Mouse (Mus musculus) cerebellum, adult 9-11 months (tissue): ENCODE measurements around the gene Zfp628.
A peak's percentile ranks its signal among the peaks of the same experiment; 100 is the strongest.

Experiments used
- DNase-seq: peaks from one replicate; pipeline ENCODE4 v3.0.0; 2022

Gene Zfp628

GRCm38 (mm10) chr7:4943223-4943815, 28.3 kb downstream of the Zfp628 start:
- DNase-seq, result peak; percentile 96

GRCm38 (mm10) chr7:4947855-4948254, 32.8 kb downstream of the Zfp628 start:
- no peak for DNase-seq

- no peak for DNase-seq
Measured at GRCm38 (mm10) chr7:4948386-4948785, 33.4 kb downstream of the Zfp628 start.

GRCm38 (mm10) chr7:4950561-4951342, 35.7 kb downstream of the Zfp628 start:
- DNase-seq, result no peak

- no peak for DNase-seq
Measured at GRCm38 (mm10) chr7:4953815-4954445, 38.9 kb downstream of the Zfp628 start.

GRCm38 (mm10) chr7:4957361-4957760, 42.3 kb downstream of the Zfp628 start:
- no peak for DNase-seq

GRCm38 (mm10) chr7:4963527-4963926, 48.5 kb downstream of the Zfp628 start:
- no peak for DNase-seq

- peak; percentile 45 for DNase-seq
Measured at GRCm38 (mm10) chr7:4964272-4964671, 49.3 kb downstream of the Zfp628 start, which contains the start of gene Sbk2. TSS of gene Sbk2 (minus strand) at chr7:4964406.

- no peak for DNase-seq
Measured at GRCm38 (mm10) chr7:4964988-4965387, 50.0 kb downstream of the Zfp628 start.

- DNase-seq, result no peak
Measured at GRCm38 (mm10) chr7:4971068-4971467, 56.1 kb downstream of the Zfp628 start, which contains the start of gene Sbk3. TSS of gene Sbk3 (minus strand) at chr7:4971168.
